Mouse (Mus musculus) neutrophil, adult 5-6 weeks (primary cell): ENCODE results near the gene Gfod1. TPM values are rescaled to one million over a fixed set of nuclear protein-coding genes. Genes with fewer than 3 reads are reported as not detected.

ENCODE experiments used
- ATAC-seq: fragments of 151-379, 151-347 bp; 2 replicates; pipeline ENCODE4 v1.8.0; 2017; ENCODE audit warnings: mild to moderate bottlenecking, moderate TSS enrichment; ENCODE audit not compliant: insufficient number of reproducible peaks, poor library complexity, low FRiP score, severe bottlenecking; ENCODE audit errors: extremely low read depth
- total RNA-seq: library from RNA; stranded (forward); fragments of 200-1000 nt; gene quantifications from 2 replicates; pipeline ENCODE4 v1.2.3, GENCODE M21; 2017

The Gfod1 gene
- total RNA-seq, 1 experiment from 2014 or later = 18.5 TPM

- peak; percentile 88 for ATAC-seq
Observed at GRCm38 (mm10) chr13:43268539-43269327, 35.2 kb downstream of the Gfod1 start.

DNA sequence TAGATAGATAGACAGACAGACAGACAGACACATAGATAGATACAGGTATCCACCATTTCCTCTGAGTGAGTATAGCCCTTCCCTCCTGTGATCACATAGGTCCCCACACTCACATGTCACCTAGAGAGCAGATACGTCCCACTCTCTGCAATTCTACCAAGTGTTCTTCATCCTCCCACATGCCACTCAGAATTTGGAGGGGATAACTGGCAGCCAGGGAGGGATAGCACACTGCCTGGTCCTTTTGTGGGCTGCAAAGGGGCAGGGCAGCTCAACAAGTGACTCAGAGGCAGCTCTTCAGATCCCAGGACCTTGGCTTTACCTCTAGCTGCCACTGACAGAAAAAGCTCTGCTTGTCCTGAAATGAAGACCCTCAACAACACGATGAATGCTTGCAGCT lies 36.1 kb downstream of the Gfod1 start:
- no peak for ATAC-seq

DNA sequence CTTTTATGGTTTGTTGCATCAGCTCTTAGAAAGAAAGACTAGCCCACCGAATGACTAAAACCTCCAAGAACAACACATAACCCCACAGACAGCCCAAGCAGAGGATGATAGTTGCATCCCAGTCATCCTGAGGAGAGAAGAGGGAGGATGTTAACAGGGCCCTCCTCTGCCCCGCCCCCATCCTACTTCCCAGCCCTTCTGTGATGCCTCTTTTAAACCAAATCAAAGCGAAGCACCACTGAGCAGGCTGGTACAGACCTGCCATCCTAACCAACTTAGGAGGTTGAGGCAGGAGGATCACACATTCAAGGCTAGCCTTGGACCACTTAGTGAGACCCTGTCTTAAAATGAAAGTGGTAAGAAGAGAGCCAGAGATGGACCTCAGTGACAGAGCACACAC lies 36.8 kb downstream of the Gfod1 start:
- no peak for ATAC-seq

GRCm38 (mm10) chr13:43266333-43266732 lies 37.6 kb downstream of the Gfod1 start:
- ATAC-seq = no peak

DNA sequence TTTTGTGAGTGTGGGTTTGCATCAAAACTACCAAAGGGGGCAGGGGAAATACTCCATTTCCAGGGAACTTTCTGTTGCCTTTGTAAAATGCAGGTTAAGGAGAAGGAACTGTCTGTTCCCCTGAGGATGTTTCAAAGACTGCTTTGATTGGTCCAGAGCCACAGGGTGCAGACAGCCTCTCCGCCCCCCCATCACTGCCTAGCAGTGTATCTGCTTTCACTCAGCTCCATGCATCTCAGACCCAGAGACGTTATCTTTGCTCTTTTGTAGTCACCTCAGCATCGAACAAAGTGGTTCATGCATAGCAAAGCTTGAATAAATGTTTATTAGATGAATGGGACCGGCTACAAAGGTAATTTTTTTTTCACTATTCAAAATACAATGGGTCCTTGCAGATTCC lies 38.9 kb downstream of the Gfod1 start:
- no peak for ATAC-seq

DNA sequence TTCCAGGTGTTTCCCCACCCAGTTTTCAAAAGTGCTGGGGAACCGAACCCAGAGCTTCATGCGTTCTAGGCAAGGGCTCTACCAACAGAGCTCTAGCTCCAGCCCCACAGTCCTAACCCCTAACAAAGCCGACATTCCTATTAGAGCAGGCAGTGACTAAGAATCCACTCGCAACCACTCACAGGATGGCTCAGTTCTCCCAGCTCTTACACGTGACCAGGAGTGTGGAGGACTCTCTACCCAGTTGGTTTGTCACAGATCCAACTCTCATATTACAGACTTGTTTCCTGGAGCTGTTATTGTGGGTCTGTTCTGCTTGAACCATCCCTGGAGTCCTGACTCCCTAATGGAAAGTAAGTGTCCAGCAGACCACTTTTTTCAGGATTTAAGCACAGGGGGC lies 40.3 kb downstream of the Gfod1 start:
- no peak for ATAC-seq

- ATAC-seq = no peak
Observed at GRCm38 (mm10) chr13:43262114-43262739, 41.7 kb downstream of the Gfod1 start.

DNA sequence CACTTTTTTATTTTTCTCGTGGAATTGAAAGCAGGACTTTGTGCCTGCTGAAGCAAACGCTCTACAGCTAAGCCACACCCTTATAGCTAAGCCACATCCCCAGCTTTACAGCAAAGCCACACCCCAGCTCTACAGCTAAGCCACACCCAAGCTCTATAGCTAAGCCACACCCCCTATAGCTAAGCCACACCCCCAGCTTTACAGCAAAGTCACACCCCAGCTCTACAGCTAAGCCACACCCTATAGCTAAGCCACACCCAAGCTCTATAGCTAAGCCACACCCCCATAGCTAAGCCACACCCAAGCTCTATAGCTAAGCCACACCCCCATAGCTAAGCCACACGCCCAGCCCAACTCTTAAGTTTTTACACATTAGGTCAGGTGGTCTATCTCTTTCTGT lies 42.7 kb downstream of the Gfod1 start:
- peak; percentile 39 for ATAC-seq

- ATAC-seq = no peak
Observed at GRCm38 (mm10) chr13:43260731-43261130, 43.2 kb downstream of the Gfod1 start.

GRCm38 (mm10) chr13:43256447-43256846 lies 47.5 kb downstream of the Gfod1 start:
- no peak for ATAC-seq

- ATAC-seq = no peak
Observed at GRCm38 (mm10) chr13:43253526-43253925, 50.4 kb downstream of the Gfod1 start.

- no peak for ATAC-seq
Observed at GRCm38 (mm10) chr13:43252105-43252790, 51.7 kb downstream of the Gfod1 start.

GRCm38 (mm10) chr13:43251391-43251790 lies 52.6 kb downstream of the Gfod1 start:
- no peak for ATAC-seq

GRCm38 (mm10) chr13:43250653-43251052 lies 53.3 kb downstream of the Gfod1 start:
- peak; percentile 75 for ATAC-seq

GRCm38 (mm10) chr13:43250106-43250505 lies 53.9 kb downstream of the Gfod1 start:
- no peak for ATAC-seq

DNA sequence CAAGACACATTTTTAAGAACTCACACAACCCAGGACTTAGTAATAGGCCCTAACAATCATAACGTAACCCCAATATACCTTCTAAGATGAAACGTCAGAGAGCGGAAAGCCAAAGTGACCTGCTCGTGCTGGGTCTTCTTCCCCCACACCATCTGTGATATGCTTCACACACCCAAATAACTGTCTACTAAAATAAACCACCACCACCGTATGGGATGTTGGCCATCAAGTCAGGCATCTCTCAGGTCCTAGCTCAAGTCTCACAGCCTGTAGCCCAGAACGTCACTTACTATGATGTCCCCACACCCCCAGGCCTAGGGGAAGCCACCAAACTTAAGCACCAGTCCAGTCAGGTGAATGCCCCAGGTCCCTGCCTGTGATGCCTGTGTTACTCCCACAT lies 55.6 kb downstream of the Gfod1 start:
- ATAC-seq = no peak

GRCm38 (mm10) chr13:43246876-43247275 lies 57.1 kb downstream of the Gfod1 start:
- ATAC-seq = no peak

GRCm38 (mm10) chr13:43243793-43244192 lies 60.2 kb downstream of the Gfod1 start:
- ATAC-seq = no peak

- peak; percentile 62 for ATAC-seq
Observed at GRCm38 (mm10) chr13:43243240-43243639, 60.7 kb downstream of the Gfod1 start.

- no peak for ATAC-seq
Observed at GRCm38 (mm10) chr13:43241750-43242149, 62.2 kb downstream of the Gfod1 start.
